Comparison of ENCODE assay signal across 17 mouse cellular contexts in the genomic region with DNA sequence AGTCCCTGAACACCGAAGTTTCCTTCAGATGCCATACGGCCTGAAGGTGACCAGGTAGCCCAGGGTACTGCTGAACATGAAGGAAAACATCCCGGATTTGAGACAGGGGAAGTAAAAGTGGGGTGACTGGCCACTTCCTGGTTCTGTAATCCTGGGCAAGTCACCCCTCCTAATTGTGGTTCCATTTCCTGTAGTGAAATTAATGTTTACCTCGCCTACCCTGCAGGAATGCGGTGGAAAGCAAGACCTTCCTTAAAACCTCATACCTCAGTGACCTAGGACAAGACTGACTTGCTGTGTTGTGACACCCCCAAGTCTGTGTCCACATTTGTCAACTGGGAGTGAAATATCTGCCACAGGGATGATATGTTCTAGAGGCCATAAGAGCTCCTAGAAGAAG. TPM values are rescaled to one million over a fixed set of nuclear protein-coding genes. Genes with fewer than 3 reads are reported as not detected.
A peak's percentile ranks its signal among the peaks of the same experiment; 100 is the strongest.
DNase-seq lines count a peak whose midpoint lies in the region; ATAC-seq and TF ChIP-seq lines count a peak whose summit lies in the region.
"Had no signal": no experiment of that assay in that cellular context is flagged by ENCODE, and none has a peak within 500 bp of the region (broad histone marks: within the 10 kb centered on the region; RNA-seq: fewer than 3 reads in every experiment).

No protein-coding gene starts in this region.

- peak overlapping the region; percentile 64 for H3K27ac ChIP-seq in kidney, embryonic 16.5 days (ENCODE audit: low read length)
- H3K27ac ChIP-seq in MEL (ENCODE audit: control insufficient read depth, low read depth, low read length) = no peak overlapping the region
- peak overlapping the region; percentile 49 for H3K27ac ChIP-seq in bone marrow macrophage, adult 2 months (ENCODE audit: insufficient read depth, low read depth, low read length)
- H3K27ac ChIP-seq: forebrain, embryonic 12.5 days; stomach, postnatal 0 days had no signal

- peak; percentile 52; the same call in 1 of the 2 replicates for ATAC-seq in kidney, embryonic 16.5 days (ENCODE audit: low FRiP score, low TSS enrichment)
- ATAC-seq in monocyte, adult 5-6 weeks (replicated peaks; ENCODE audit: insufficient number of reproducible peaks, low FRiP score, low TSS enrichment, poor library complexity, severe bottlenecking) = peak; percentile 24
- no peak for ATAC-seq in activated CD4-positive, CD25-positive, alpha-beta regulatory T cell, adult 4 months
- ATAC-seq: CD4-positive, CD25-positive, alpha-beta regulatory T cell, adult 4 months; midbrain, embryonic 16.5 days had no signal

- no peaks in the 10 kb centered on the region for H3K9me3 ChIP-seq in kidney, embryonic 16.5 days (ENCODE audit: low read length)
- no peaks in the 10 kb centered on the region for H3K9me3 ChIP-seq in MEL (replicated peaks; ENCODE audit: insufficient read depth, low read length)
- H3K9me3 ChIP-seq: forebrain, embryonic 12.5 days had no signal

- no peak for TF ChIP-seq POLR2A in MEL (IDR thresholded peaks at IDR 0.05; ENCODE audit: control insufficient read depth in 1 of 2, insufficient read depth in 1 of 2, low read depth in 1 of 2, low read length in 2 of 2, poor library complexity in 1 of 2)
- TF ChIP-seq POLR2A in bone marrow macrophage, adult 2 months (IDR thresholded peaks at IDR 0.05; ENCODE audit: borderline replicate concordance, low read depth, low read length) = no peak

- H3K27me3 ChIP-seq in kidney, embryonic 16.5 days (ENCODE audit: insufficient read depth, low read length) = no peaks in the 10 kb centered on the region
- H3K27me3 ChIP-seq in MEL (ENCODE audit: control insufficient read depth in 1 of 2, insufficient read depth in 2 of 2, low read length in 2 of 2) = no peaks in the 10 kb centered on the region; a peak in 1 of 4 replicates

- H3K4me1 ChIP-seq in kidney, embryonic 16.5 days (ENCODE audit: insufficient read depth, low read length) = peaks cover 18% of the 10 kb centered on the region
- peaks cover 3 to 11% of the 10 kb centered on the region in 2 experiments; a peak in 3 of 4 replicates for H3K4me1 ChIP-seq in MEL (ENCODE audit: control insufficient read depth in 1 of 2, insufficient read depth in 2 of 2, low read length in 2 of 2)
- H3K4me1 ChIP-seq in bone marrow macrophage, adult 2 months (ENCODE audit: control insufficient read depth, insufficient read depth, low read length) = peaks cover 24% of the 10 kb centered on the region
- H3K4me1 ChIP-seq: forebrain, embryonic 12.5 days had no signal

- H3K79me2 ChIP-seq in MEL (ENCODE audit: control insufficient read depth, insufficient read depth, low read length, poor library complexity) = no peaks in the 10 kb centered on the region

- H3K9ac ChIP-seq in kidney, embryonic 16.5 days (replicated peaks; ENCODE audit: low read length) = no peak overlapping the region
- no peak overlapping the region for H3K9ac ChIP-seq in MEL (ENCODE audit: control insufficient read depth, low read depth, low read length, poor library complexity, severe bottlenecking)
- H3K9ac ChIP-seq: forebrain, embryonic 12.5 days; lung, embryonic 14.5 days had no signal

- no peak for DNase-seq in kidney, postnatal 10 days
- DNase-seq in MEL (ENCODE audit: low read depth, low spot score) = peak; percentile 32
- no peak for DNase-seq in adrenal gland, adult 18-20 months (ENCODE audit: low spot score in 2 of 2)
- DNase-seq: adrenal gland, postnatal 36 days; cerebellum, adult 2 months; gastrocnemius, postnatal 25 days; lung, embryonic 14.5 days; retina, postnatal 1 day had no signal

- no peak overlapping the region for H3K4me2 ChIP-seq in kidney, embryonic 16.5 days (replicated peaks; ENCODE audit: low read depth, low read length)
- H3K4me2 ChIP-seq: forebrain, embryonic 12.5 days; liver, embryonic 11.5 days; lung, embryonic 14.5 days had no signal

- H3K4me3 ChIP-seq in kidney, embryonic 16.5 days (ENCODE audit: low read length) = no peak overlapping the region
- no peak overlapping the region for H3K4me3 ChIP-seq in MEL (ENCODE audit: control insufficient read depth in 1 of 2, insufficient read depth in 1 of 2, low read depth in 2 of 2, low read length in 2 of 2)
- H3K4me3 ChIP-seq in bone marrow macrophage, adult 2 months (ENCODE audit: insufficient read depth, low read length) = no peak overlapping the region
- H3K4me3 ChIP-seq: forebrain, embryonic 12.5 days had no signal

- TF ChIP-seq EP300 in MEL (IDR thresholded peaks at IDR 0.05; ENCODE audit: low read depth in 1 of 2, low read length in 2 of 2) = no peak

- WGBS in kidney, embryonic 16.5 days = 43% methylated on average over 5 of the region's 5 CpGs

- no peak for TF ChIP-seq RAD21 in MEL (IDR thresholded peaks at IDR 0.05; ENCODE audit: low read depth, low read length)

- no peak for TF ChIP-seq CTCF in MEL (IDR thresholded peaks at IDR 0.05 in 2 of 3, conservative IDR thresholded peaks at IDR 0.05 in 1 of 3; ENCODE audit: control insufficient read depth in 1 of 3, insufficient read depth in 1 of 3, low read depth in 2 of 3, low read length in 3 of 3, poor library complexity in 1 of 3, severe bottlenecking in 1 of 3)
- no peak for TF ChIP-seq CTCF in bone marrow macrophage, adult 2 months (IDR thresholded peaks at IDR 0.05; ENCODE audit: low read depth, low read length)

- H3K36me3 ChIP-seq in kidney, embryonic 16.5 days (ENCODE audit: insufficient read depth, low read length) = no peaks in the 10 kb centered on the region
- H3K36me3 ChIP-seq in MEL (ENCODE audit: control insufficient read depth in 1 of 2, insufficient read depth in 2 of 2, low read length in 2 of 2) = peaks cover 0 to 4% of the 10 kb centered on the region in 2 experiments; a peak in 2 of 4 replicates
- H3K36me3 ChIP-seq: forebrain, embryonic 12.5 days had no signal

TF ChIP-seq in MEL, 35 proteins besides CTCF, POLR2A, EP300 and RAD21:
- TF ChIP-seq POLR2AphosphoS2 (IDR thresholded peaks at IDR 0.05; ENCODE audit: low read length) = no peak
- TF ChIP-seq BHLHE40 (IDR thresholded peaks at IDR 0.05; ENCODE audit: borderline replicate concordance, low read depth, low read length) = no peak
- TF ChIP-seq NRF1 (IDR thresholded peaks at IDR 0.05; ENCODE audit: insufficient read depth, low read depth, low read length, poor library complexity, severe bottlenecking) = no peak
- no peak for TF ChIP-seq CHD1 (IDR thresholded peaks at IDR 0.05; ENCODE audit: low read depth, low read length)
- no peak for TF ChIP-seq GABPA (IDR thresholded peaks at IDR 0.05; ENCODE audit: low read depth, low read length)
- no peak for TF ChIP-seq RCOR1 (IDR thresholded peaks at IDR 0.05; ENCODE audit: low read depth, low read length)
- no peak for TF ChIP-seq UBTF (IDR thresholded peaks at IDR 0.05; ENCODE audit: borderline replicate concordance, insufficient read depth, low read depth, low read length)
- TF ChIP-seq MEF2A (IDR thresholded peaks at IDR 0.05; ENCODE audit: extremely low read depth, insufficient replicate concordance, low read depth, low read length, poor library complexity, severe bottlenecking) = no peak
- TF ChIP-seq CHD2 (IDR thresholded peaks at IDR 0.05; ENCODE audit: low read length) = no peak
- no peak for TF ChIP-seq MYC (IDR thresholded peaks at IDR 0.05; ENCODE audit: low read depth, low read length)
- TF ChIP-seq HCFC1 (IDR thresholded peaks at IDR 0.05; ENCODE audit: low read depth, low read length) = no peak
- TF ChIP-seq ELF1 (IDR thresholded peaks at IDR 0.05; ENCODE audit: low read depth, low read length) = no peak
- no peak for TF ChIP-seq ZKSCAN1 (IDR thresholded peaks at IDR 0.05; ENCODE audit: low read depth, low read length)
- TF ChIP-seq ZNF384 (IDR thresholded peaks at IDR 0.05; ENCODE audit: low read depth, low read length) = no peak
- no peak for TF ChIP-seq TBP (IDR thresholded peaks at IDR 0.05; ENCODE audit: low read depth, low read length)
- no peak for TF ChIP-seq ZMIZ1 (IDR thresholded peaks at IDR 0.05; ENCODE audit: low read depth, low read length)
- no peak for TF ChIP-seq SIN3A (IDR thresholded peaks at IDR 0.05; ENCODE audit: low read length)
- TF ChIP-seq USF1 (IDR thresholded peaks at IDR 0.05; ENCODE audit: low read depth, low read length) = no peak
- TF ChIP-seq MYB (IDR thresholded peaks at IDR 0.05; ENCODE audit: low read depth, low read length) = no peak
- TF ChIP-seq MXI1 (IDR thresholded peaks at IDR 0.05; ENCODE audit: low read depth, low read length) = no peak
TF ChIP-seq in MEL: peak in this region for 0.

RNA-seq across cellular contexts. Expression of a gene that starts 22.8 kb away (rescaled TPM):
- polyA plus RNA-seq in kidney, embryonic 16.5 days (2015; fragmentation: Nextera tagmentation; extraction: Ambion mirVana) = 37.8 and 38.2 TPM in 2 replicates
- total RNA-seq in MEL (2012; rRNA removed) = 26.0 and 28.4 TPM in 2 replicates
- 10 to 100 TPM in 1 of 2 experiments, not detected in 1; 42.7 TPM for polyA plus RNA-seq in MEL (2012; ENCODE audit: insufficient read depth in 1 of 2, insufficient read length in 2 of 2, low read depth in 1 of 2, low replicate concordance in 2 of 2, missing spikeins in 1 of 2)
- 67.7 and 71.5 TPM in 2 replicates for polyA plus RNA-seq in bone marrow macrophage, adult 2 months (2012; ENCODE audit: insufficient read depth, insufficient read length, missing spikeins)
- 154 to 232 TPM (median 168 TPM) in 3 replicates for total RNA-seq in monocyte, adult 5-6 weeks (2017)
- polyA plus RNA-seq in activated CD4-positive, CD25-positive, alpha-beta regulatory T cell, adult 4 months (2017; shearing (Covaris generic)) = 10 to 100 TPM in 1 of 2 experiments, 1 to 10 TPM in 1; 8.3 to 12.2 TPM
- 10 to 100 TPM; 48.8 to 58.4 TPM for total RNA-seq in adrenal gland, adult 18-20 months (2021)

RNA-seq across cellular contexts. Expression of a gene that starts 37.3 kb away (rescaled TPM):
- polyA plus RNA-seq in kidney, embryonic 16.5 days (2015; fragmentation: Nextera tagmentation; extraction: Ambion mirVana) = 0.96 and 1.2 TPM in 2 replicates
- total RNA-seq in MEL (2012; rRNA removed) = 0.19 and 0.23 TPM in 2 replicates
- polyA plus RNA-seq in MEL (2012; ENCODE audit: insufficient read depth in 1 of 2, insufficient read length in 2 of 2, low read depth in 1 of 2, low replicate concordance in 2 of 2, missing spikeins in 1 of 2) = under 1 TPM in 1 of 2 experiments, not detected in 1; 0.75 TPM
- 5.8 and 7.2 TPM in 2 replicates for polyA plus RNA-seq in bone marrow macrophage, adult 2 months (2012; ENCODE audit: insufficient read depth, insufficient read length, missing spikeins)
- 45.5 to 87.2 TPM (median 46.4 TPM) in 3 replicates for total RNA-seq in monocyte, adult 5-6 weeks (2017)
- polyA plus RNA-seq in activated CD4-positive, CD25-positive, alpha-beta regulatory T cell, adult 4 months (2017; shearing (Covaris generic)) = 10 to 100 TPM; 17.6 to 21.9 TPM
- 10 to 100 TPM in 1 of 2 experiments, 1 to 10 TPM in 1; 9.3 to 10.2 TPM for total RNA-seq in adrenal gland, adult 18-20 months (2021)
